Mouse (Mus musculus) liver, embryonic 18 days (tissue): ENCODE results near the gene Set. TPM values are rescaled to one million over a fixed set of nuclear protein-coding genes. Genes with fewer than 3 reads are reported as not detected.

Source experiments
- polyA plus RNA-seq: library from polyadenylated mRNA; depleted of rRNA; stranded (reverse); fragments of >200 nt; gene quantifications from 2 replicates; pipeline ENCODE4 v1.2.3, GENCODE M21; 2012; rRNA removed

Gene Set
- 100 and 111 TPM in 2 replicates for polyA plus RNA-seq

DNA sequence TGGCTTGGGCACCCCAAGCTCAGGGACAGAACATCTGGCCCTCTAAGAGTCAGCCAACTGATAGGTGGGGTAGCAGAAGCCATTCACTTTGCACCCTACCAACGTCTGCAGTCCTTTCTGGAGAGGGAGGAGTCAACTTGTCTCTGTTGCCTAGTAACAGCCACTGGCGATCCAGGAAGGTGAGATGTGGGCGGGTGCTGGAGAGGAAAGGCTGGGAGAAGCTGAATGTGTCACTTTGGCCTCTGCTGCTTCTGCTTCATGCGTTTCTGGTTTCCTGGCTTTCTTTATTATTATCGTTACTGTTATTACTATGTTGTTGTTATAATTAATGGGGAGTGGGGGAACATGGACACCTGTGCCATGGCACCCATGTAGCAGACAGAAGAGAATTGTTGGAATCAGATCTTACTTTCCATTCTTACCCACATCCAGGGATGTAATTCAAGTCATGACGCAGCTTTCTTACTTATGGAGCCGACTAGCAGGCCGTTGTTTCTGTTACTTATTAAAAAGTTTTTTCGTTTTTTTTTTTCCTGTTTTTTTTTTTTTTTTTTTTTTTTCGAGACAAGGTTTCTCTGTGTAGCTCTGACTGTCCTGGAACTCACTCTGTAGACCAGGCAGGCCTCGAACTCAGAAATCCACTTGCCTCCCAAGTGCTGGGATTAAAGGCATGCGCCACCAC is at the start of gene Set:
Gene Set (plus strand): TSS at position 156 of the 682 bp plus-strand sequence.

DNA sequence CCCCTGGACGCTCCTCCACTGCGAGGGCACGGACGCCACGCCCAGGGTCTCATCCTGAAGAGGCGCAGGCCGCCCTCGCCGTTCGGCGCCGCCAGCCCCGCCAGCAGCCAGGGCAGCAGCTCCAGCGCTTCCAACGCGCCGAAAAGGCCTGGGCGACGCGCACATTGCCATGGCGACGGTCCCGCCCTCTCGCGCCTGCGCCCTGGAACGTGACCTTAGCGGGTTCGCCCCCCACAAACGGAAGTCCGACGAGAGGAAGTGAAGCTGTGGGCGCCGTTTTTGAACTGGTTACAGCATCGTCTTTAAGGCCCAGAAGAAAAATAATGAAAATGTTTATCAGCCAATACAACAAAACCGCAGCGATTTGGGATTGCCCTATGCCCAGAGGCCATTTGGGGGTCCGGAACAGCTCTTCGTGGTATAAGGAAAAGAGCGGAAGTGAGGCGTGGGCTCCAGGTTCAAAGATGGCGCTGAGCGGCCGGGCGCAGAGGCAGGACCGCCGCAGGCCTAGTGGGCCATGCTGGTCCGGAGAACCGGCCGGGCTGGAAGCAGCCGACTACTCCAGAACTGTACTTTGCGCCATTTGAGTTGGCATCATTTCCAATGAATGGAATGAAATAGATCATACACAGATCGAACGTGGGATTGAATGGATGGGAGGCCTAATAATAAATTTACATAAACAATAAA is 8.3 kb upstream of the Set start, which contains the start of gene Wdr34:
Gene Wdr34 (minus strand): TSS at position 183 of the 690 bp plus-strand sequence.

GRCm38 (mm10) chr2:30077502-30078348 is 20.5 kb downstream of the Set start, which contains the start of gene Pkn3:
Gene Pkn3 (plus strand): TSS chr2:30077684.

DNA sequence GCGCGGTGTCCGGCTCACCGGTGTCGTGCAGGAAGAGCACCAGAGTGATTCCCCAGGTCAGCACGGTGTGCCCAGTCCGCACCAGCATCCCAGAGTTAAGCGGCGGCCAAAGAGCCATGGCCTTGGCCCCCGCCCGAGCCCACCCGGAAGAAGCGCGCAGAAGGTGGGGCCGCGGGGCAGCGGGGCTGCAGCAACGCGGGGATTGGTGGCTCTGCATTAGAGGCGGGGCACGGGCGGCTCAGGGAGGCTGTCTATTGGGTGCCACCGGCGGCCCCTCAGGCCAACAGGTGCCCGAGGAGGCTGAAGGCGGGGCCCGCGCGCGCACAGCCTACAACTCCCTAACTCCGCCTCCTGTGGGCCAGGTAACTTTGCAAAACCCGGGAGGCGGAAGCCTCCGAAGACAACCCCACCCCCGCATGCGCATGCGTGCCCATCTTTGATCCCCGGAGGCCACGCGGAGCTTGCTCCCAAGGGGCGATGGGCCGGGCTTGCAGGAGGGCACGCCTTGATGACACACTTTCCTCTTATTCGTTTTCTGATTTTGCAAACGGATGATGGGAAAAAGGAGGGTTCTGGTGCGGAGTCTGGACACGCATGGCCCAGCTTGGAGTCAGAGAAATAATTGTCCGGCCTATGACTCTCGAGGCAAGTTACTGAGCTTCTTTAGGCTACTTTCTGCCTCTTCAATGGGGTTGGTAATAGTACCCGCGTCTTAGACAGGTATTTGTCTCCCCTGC is 36.5 kb downstream of the Set start, which contains the start of gene Zdhhc12:
Gene Zdhhc12 (minus strand): TSS at position 178 of the 737 bp plus-strand sequence.

Other genes starting within 250 kb of the Set start
- gene Urm1, start 237.3 kb upstream of the Set start, polyA plus RNA-seq = 13.4 and 14.4 TPM in 2 replicates
- 7.1 and 9.2 TPM in 2 replicates for gene Cercam, start 188.2 kb upstream of the Set start, polyA plus RNA-seq
- 13.0 and 18.6 TPM in 2 replicates for gene Odf2, start 168.2 kb upstream of the Set start, polyA plus RNA-seq
- gene Gle1, start 122.0 kb upstream of the Set start, polyA plus RNA-seq = 8.3 and 9.8 TPM in 2 replicates
- gene Sptan1, start 91.8 kb upstream of the Set start, polyA plus RNA-seq = 34.7 and 35.9 TPM in 2 replicates
- gene Wdr34, start 8.5 kb upstream of the Set start, polyA plus RNA-seq = 5.3 and 5.4 TPM in 2 replicates
- 2.3 and 2.7 TPM in 2 replicates for gene Pkn3, start 20.3 kb downstream of the Set start, polyA plus RNA-seq
- gene Zdhhc12, start 36.3 kb downstream of the Set start, polyA plus RNA-seq = 33.0 and 37.5 TPM in 2 replicates
- 8.0 and 9.3 TPM in 2 replicates for gene Zer1, start 67.2 kb downstream of the Set start, polyA plus RNA-seq
- gene Tbc1d13, start 76.4 kb downstream of the Set start, polyA plus RNA-seq = 12.2 and 12.7 TPM in 2 replicates
- gene Endog, start 114.1 kb downstream of the Set start, polyA plus RNA-seq = 32.1 and 36.9 TPM in 2 replicates
- gene Spout1, start 121.1 kb downstream of the Set start, polyA plus RNA-seq = 14.3 and 15.6 TPM in 2 replicates
- gene Kyat1, start 148.5 kb downstream of the Set start, polyA plus RNA-seq = 57.7 and 63.7 TPM in 2 replicates
- 4.5 and 4.6 TPM in 2 replicates for gene Lrrc8a, start 180.3 kb downstream of the Set start, polyA plus RNA-seq
- 2.3 and 2.4 TPM in 2 replicates for gene Gm28035, start 183.2 kb downstream of the Set start, polyA plus RNA-seq
- gene Phyhd1, start 208.8 kb downstream of the Set start, polyA plus RNA-seq = 54.6 and 54.7 TPM in 2 replicates
- gene Gm28038, start 223.7 kb downstream of the Set start, polyA plus RNA-seq = not detected in 2 replicates
- 6.3 and 6.7 TPM in 2 replicates for gene Dolk, start 229.0 kb downstream of the Set start, polyA plus RNA-seq
- gene Nup188, start 229.0 kb downstream of the Set start, polyA plus RNA-seq = 8.1 and 9.4 TPM in 2 replicates